Mouse (Mus musculus) cerebral cortex, adult 2 months (tissue): ENCODE measurements around the gene Nploc4.

Experiments used
- WGBS: fragments of 180-500 bp; shearing (Covaris S2); methylation state at CpG from one replicate; pipeline ENCODE4 v1.1.7; 2018; 5-methylcytosine and 5-hydroxymethylcytosine counted together

The Nploc4 gene

GRCm38 (mm10) chr11:120354304-120355276 is 82.9 kb downstream of the Nploc4 start:
- 81% methylated on average over 17 of the region's 17 CpGs for WGBS

- WGBS, result 40% methylated on average over 26 of the region's 26 CpGs
These were observed 83.8 kb downstream of the Nploc4 start for GRCm38 (mm10) chr11:120353500-120354303.

GRCm38 (mm10) chr11:120352571-120353290 is 84.8 kb downstream of the Nploc4 start:
- 58% methylated on average over 13 of the region's 13 CpGs for WGBS

- WGBS, result 87% methylated on average over 5 of the region's 5 CpGs
These were observed 85.5 kb downstream of the Nploc4 start for GRCm38 (mm10) chr11:120352093-120352350.

- 89% methylated on average over 10 of the region's 10 CpGs for WGBS
These were observed 86.0 kb downstream of the Nploc4 start for GRCm38 (mm10) chr11:120351250-120352092.

- 28% methylated on average over 11 of the region's 11 CpGs for WGBS
These were observed 86.8 kb downstream of the Nploc4 start for GRCm38 (mm10) chr11:120350711-120351110.

GRCm38 (mm10) chr11:120349986-120350702 is 87.4 kb downstream of the Nploc4 start:
- WGBS, result under 1% methylated on average over 68 of the region's 68 CpGs

- WGBS, result 2% methylated on average over 16 of the region's 16 CpGs
These were observed 88.0 kb downstream of the Nploc4 start for GRCm38 (mm10) chr11:120349371-120349985.

- WGBS, result 1% methylated on average over 48 of the region's 53 CpGs
These were observed 88.7 kb downstream of the Nploc4 start for GRCm38 (mm10) chr11:120348684-120349370.

GRCm38 (mm10) chr11:120347791-120348683 is 89.5 kb downstream of the Nploc4 start, which contains the start of gene Actg1:
Gene Actg1 (minus strand): TSS chr11:120348542.
- under 1% methylated on average over 91 of the region's 103 CpGs for WGBS

- 3% methylated on average over 10 of the region's 10 CpGs for WGBS
These were observed 90.2 kb downstream of the Nploc4 start for GRCm38 (mm10) chr11:120347301-120347700.

GRCm38 (mm10) chr11:120346383-120347034 is 91.0 kb downstream of the Nploc4 start:
- WGBS, result 15% methylated on average over 12 of the region's 13 CpGs

- 24% methylated on average over 1 of the region's 1 CpGs for WGBS
These were observed 92.3 kb downstream of the Nploc4 start for GRCm38 (mm10) chr11:120345067-120345681.

GRCm38 (mm10) chr11:120344310-120344920 is 93.1 kb downstream of the Nploc4 start:
- WGBS, result 44% methylated on average over 5 of the region's 5 CpGs

GRCm38 (mm10) chr11:120343519-120344309 is 93.8 kb downstream of the Nploc4 start:
- 73% methylated on average over 5 of the region's 5 CpGs for WGBS

GRCm38 (mm10) chr11:120342656-120343160 is 94.8 kb downstream of the Nploc4 start:
- 97% methylated on average over 5 of the region's 5 CpGs for WGBS
